Mouse (Mus musculus) testis, adult 2 months (tissue): Measurements from ENCODE around the gene Cdca4. TPM values are rescaled to one million over a fixed set of nuclear protein-coding genes. Genes with fewer than 3 reads are reported as not detected.

Experiments used
- H3K27ac ChIP-seq: fragments of 200-500 bp; 2 replicates; pipeline ENCODE4 v1.5.1; 2012; ENCODE audit warnings: low read depth, low read length; ENCODE audit not compliant: control insufficient read depth, insufficient read depth
- H3K27me3 ChIP-seq: fragments of 200-500 bp; 2 replicates; pipeline ENCODE4 v1.6.1; 2012; ENCODE audit warnings: mild to moderate bottlenecking, low read length, moderate library complexity; ENCODE audit not compliant: control insufficient read depth, insufficient read depth
- H3K36me3 ChIP-seq: fragments of 200-500 bp; 2 replicates; pipeline ENCODE4 v1.6.1; 2012; ENCODE audit warnings: mild to moderate bottlenecking, low read length; ENCODE audit not compliant: control insufficient read depth, insufficient read depth
- H3K4me1 ChIP-seq: fragments of 200-500 bp; 2 replicates; pipeline ENCODE4 v1.6.1; 2012; ENCODE audit warnings: low read length; ENCODE audit not compliant: control insufficient read depth, insufficient read depth
- H3K4me3 ChIP-seq: fragments of 200-500 bp; 2 replicates; pipeline ENCODE4 v1.5.1; 2012; ENCODE audit warnings: low read depth, mild to moderate bottlenecking, low read length, moderate library complexity, mixed read lengths; ENCODE audit not compliant: control insufficient read depth
- CTCF ChIP-seq: fragments of 200-500 bp; IDR thresholded peaks from 2 replicates; pipeline ENCODE4 v1.5.1; 2012; ENCODE audit warnings: low read depth, mild to moderate bottlenecking, inconsistent platforms, low read length, moderate library complexity; ENCODE audit not compliant: control insufficient read depth, insufficient read depth, insufficient replicate concordance
- POLR2A ChIP-seq: fragments of 200-500 bp; IDR thresholded peaks from 2 replicates; pipeline ENCODE4 v1.6.1; 2012; ENCODE audit warnings: low read depth, mild to moderate bottlenecking, inconsistent platforms, low read length, moderate library complexity; ENCODE audit not compliant: control insufficient read depth
- polyA plus RNA-seq: library from polyadenylated mRNA; depleted of rRNA; stranded (reverse); fragments of >200 nt; gene quantifications from 2 replicates; pipeline ENCODE4 v1.2.3, GENCODE M21; 2012

The Cdca4 gene
- polyA plus RNA-seq, 1 experiment, result 23.7 TPM

- Histone ChIP-seq H3K4me3 (no peak overlapping the region), H3K36me3 (no peaks in the 10 kb centered on the region), H3K27ac (no peak overlapping the region), H3K27me3 (no peaks in the 10 kb centered on the region), H3K4me1 (no peaks in the 10 kb centered on the region)
- TF ChIP-seq CTCF (no peak), POLR2A (no peak)
Observed at GRCm38 (mm10) chr12:112796551-112797510, 32.4 kb downstream of the Cdca4 start.

GRCm38 (mm10) chr12:112795466-112796104 is 33.6 kb downstream of the Cdca4 start:
- Histone ChIP-seq H3K4me1 (no peaks in the 10 kb centered on the region), H3K4me3 (no peak overlapping the region), H3K36me3 (no peaks in the 10 kb centered on the region), H3K27ac (no peak overlapping the region), H3K27me3 (no peaks in the 10 kb centered on the region)
- TF ChIP-seq CTCF (no peak), POLR2A (no peak)

GRCm38 (mm10) chr12:112794998-112795397 is 34.2 kb downstream of the Cdca4 start:
- no peaks in the 10 kb centered on the region for H3K36me3 ChIP-seq
- H3K4me3 ChIP-seq, result no peak overlapping the region
- H3K27ac ChIP-seq, result no peak overlapping the region
- H3K4me1 ChIP-seq, result no peaks in the 10 kb centered on the region
- no peaks in the 10 kb centered on the region for H3K27me3 ChIP-seq
- no peak for TF ChIP-seq POLR2A
- TF ChIP-seq CTCF, result no peak

GRCm38 (mm10) chr12:112794356-112794816 is 34.8 kb downstream of the Cdca4 start:
- no peak overlapping the region for H3K27ac ChIP-seq
- H3K4me3 ChIP-seq, result no peak overlapping the region
- no peaks in the 10 kb centered on the region for H3K4me1 ChIP-seq
- H3K27me3 ChIP-seq, result no peaks in the 10 kb centered on the region
- TF ChIP-seq POLR2A (no peak), CTCF (no peak)
- H3K36me3 ChIP-seq, result no peaks in the 10 kb centered on the region

- H3K4me1 ChIP-seq, result no peaks in the 10 kb centered on the region
- no peaks in the 10 kb centered on the region for H3K27me3 ChIP-seq
- no peak overlapping the region for H3K4me3 ChIP-seq
- TF ChIP-seq CTCF, result no peak
- peak; percentile 26; the same call in 1 of the 2 replicates for TF ChIP-seq POLR2A
- no peak overlapping the region for H3K27ac ChIP-seq
- no peaks in the 10 kb centered on the region for H3K36me3 ChIP-seq
Observed at GRCm38 (mm10) chr12:112793601-112794355, 35.4 kb downstream of the Cdca4 start.

- Histone ChIP-seq H3K27me3 (no peaks in the 10 kb centered on the region), H3K4me3 (no peak overlapping the region), H3K4me1 (no peaks in the 10 kb centered on the region), H3K36me3 (no peaks in the 10 kb centered on the region), H3K27ac (no peak overlapping the region)
- TF ChIP-seq POLR2A, result no peak
- TF ChIP-seq CTCF, result no peak
Observed at GRCm38 (mm10) chr12:112791026-112791425, 38.2 kb downstream of the Cdca4 start.
